Mouse (Mus musculus) gastrocnemius, adult 8-10 months (tissue): ENCODE measurements around the gene Mettl23. TPM values are rescaled to one million over a fixed set of nuclear protein-coding genes. Genes with fewer than 3 reads are reported as not detected.
"Not testable (repeated sequence)": the region's sequence is repeated elsewhere in the genome, so short reads cannot be mapped to it uniquely, and the experiment has no call there.

Source experiments
- DNase-seq, 2 experiments: peaks; one replicate each; pipeline ENCODE4 v3.0.0; 2022; ENCODE audit warnings: low spot score in 2 of 2
- total RNA-seq, 4 experiments: library from RNA; stranded (reverse); gene quantifications; 2 replicates each; pipeline ENCODE4 v1.2.4; 2022

Mettl23 gene
- total RNA-seq, 4 experiments from 2014 or later, result 44.9 to 48.8 (median 45.4) TPM

GRCm38 (mm10) chr11:116878454-116878853 is 35.4 kb downstream of the Mettl23 start:
- DNase-seq, result no peak

GRCm38 (mm10) chr11:116880839-116881238 is 37.8 kb downstream of the Mettl23 start:
- no peak for DNase-seq

- DNase-seq, result no peak
Observed at GRCm38 (mm10) chr11:116881440-116881839, 38.4 kb downstream of the Mettl23 start.

- DNase-seq, result no peak
Observed at GRCm38 (mm10) chr11:116882446-116882845, 39.4 kb downstream of the Mettl23 start.

GRCm38 (mm10) chr11:116884061-116884460 is 41.0 kb downstream of the Mettl23 start:
- DNase-seq, result no peak

- peak; percentile 62 to 64 for DNase-seq
Observed at GRCm38 (mm10) chr11:116885275-116886151, 42.4 kb downstream of the Mettl23 start.

GRCm38 (mm10) chr11:116887136-116887535 is 44.1 kb downstream of the Mettl23 start:
- DNase-seq, result no peak

GRCm38 (mm10) chr11:116893532-116894442 is 50.7 kb downstream of the Mettl23 start:
- no peak for DNase-seq

- DNase-seq, result no peak
Observed at GRCm38 (mm10) chr11:116895402-116895801, 52.3 kb downstream of the Mettl23 start.

GRCm38 (mm10) chr11:116899247-116899646 is 56.2 kb downstream of the Mettl23 start:
- DNase-seq, result no peak

GRCm38 (mm10) chr11:116902588-116902987 is 59.5 kb downstream of the Mettl23 start:
- DNase-seq, result not testable (repeated sequence)

Other genes starting within 250 kb of the Mettl23 start
- 10 to 100 TPM; 10.6 to 19.9 (median 11.2) TPM for gene Rhbdf2, start 216.3 kb upstream of the Mettl23 start, total RNA-seq
- gene Prcd, start 189.7 kb upstream of the Mettl23 start, total RNA-seq, result under 1 TPM in 2 of 4 experiments, not detected in 2; 0.29 to 0.51 TPM
- gene Cygb, start 189.0 kb upstream of the Mettl23 start, total RNA-seq, result 10 to 100 TPM in 2 of 4 experiments, 1 to 10 TPM in 2; 6.4 to 14.4 (median 10.1) TPM
- not detected for gene St6galnac1, start 67.8 kb upstream of the Mettl23 start, total RNA-seq
- gene Mxra7, start 15.2 kb upstream of the Mettl23 start, total RNA-seq, result 1 to 10 TPM; 5.4 to 9.4 (median 8.1) TPM
- 10 to 100 TPM; 17.7 to 27.2 (median 21.4) TPM for gene Jmjd6, start 171 bp downstream of the Mettl23 start, total RNA-seq
- gene Mfsd11, start 9.2 kb downstream of the Mettl23 start, total RNA-seq, result 10 to 100 TPM; 21.7 to 23.9 (median 22.7) TPM
- 10 to 100 TPM; 63.8 to 81.3 (median 70.7) TPM for gene Srsf2, start 9.8 kb downstream of the Mettl23 start, total RNA-seq
- not detected for gene Mgat5b, start 75.6 kb downstream of the Mettl23 start, total RNA-seq